Mouse (Mus musculus) hindbrain, embryonic 16.5 days (tissue): ENCODE results near the gene Reps2. TPM values are rescaled to one million over a fixed set of nuclear protein-coding genes. Genes with fewer than 3 reads are reported as not detected.

ENCODE experiments used
- ATAC-seq: fragments of 200-750 bp; cut with Nextera tagmentation; 2 replicates; pipeline ENCODE4 v1.8.0; 2017; ENCODE audit warnings: moderate TSS enrichment, moderate library complexity
- H3K27ac ChIP-seq: fragments of 300-500 bp; sonication (generic); 2 replicates; pipeline ENCODE4 v1.5.1; 2014; ENCODE audit warnings: low read depth, mild to moderate bottlenecking, control low read depth, low read length, moderate library complexity
- H3K27me3 ChIP-seq: fragments of 300-500 bp; sonication (generic); replicated peaks from 2 replicates; pipeline ENCODE4 v1.6.1; 2014; ENCODE audit warnings: low read length; ENCODE audit not compliant: control insufficient read depth, insufficient read depth
- H3K36me3 ChIP-seq: fragments of 300-500 bp; sonication (generic); 2 replicates; pipeline ENCODE4 v1.6.1; 2014; ENCODE audit warnings: mild to moderate bottlenecking, low read length, moderate library complexity, mixed read lengths; ENCODE audit not compliant: control insufficient read depth, insufficient read depth
- H3K4me1 ChIP-seq: fragments of 300-500 bp; sonication (generic); 2 replicates; pipeline ENCODE4 v1.6.1; 2014; ENCODE audit warnings: low read depth, low read length; ENCODE audit not compliant: control insufficient read depth, insufficient read depth
- H3K4me2 ChIP-seq: fragments of 300-500 bp; sonication (generic); 2 replicates; pipeline ENCODE4 v1.6.1; 2014; ENCODE audit warnings: mild to moderate bottlenecking, low read length, control low read depth, moderate library complexity
- H3K4me3 ChIP-seq: fragments of 300-500 bp; sonication (generic); 2 replicates; pipeline ENCODE4 v1.5.1; 2014; ENCODE audit warnings: mild to moderate bottlenecking, low read length, control low read depth, moderate library complexity
- H3K9ac ChIP-seq: fragments of 300-500 bp; sonication (generic); 2 replicates; pipeline ENCODE4 v1.6.1; 2014; ENCODE audit warnings: low read depth, mild to moderate bottlenecking, control low read depth, low read length, moderate library complexity
- H3K9me3 ChIP-seq: fragments of 300-500 bp; sonication (generic); 2 replicates; pipeline ENCODE4 v1.6.1; 2014; ENCODE audit warnings: mild to moderate bottlenecking, low read length, moderate library complexity; ENCODE audit not compliant: control insufficient read depth
- WGBS: fragments of 180-500 bp; shearing (Covaris S2); extraction: QIAGEN DNeasy Blood & Tissue Kit; methylation state at CpG from one replicate; pipeline ENCODE4 v1.1.7; 2014; 5-methylcytosine and 5-hydroxymethylcytosine counted together
- polyA plus RNA-seq: library from polyadenylated mRNA; unstranded; fragments of >200 nt; fragmentation: Nextera tagmentation; extraction: Ambion mirVana; gene quantifications from 2 replicates; pipeline ENCODE4 v1.2.1, GENCODE M21; 2015

Reps2 gene
- polyA plus RNA-seq, 1 experiment from 2014 or later: 2.6 TPM

GRCm38 (mm10) chrX:162363206-162363605 lies 280.2 kb downstream of the Reps2 start:
- Histone ChIP-seq H3K27ac (no peak overlapping the region), H3K9me3 (no peaks in the 10 kb centered on the region), H3K4me2 (no peak overlapping the region), H3K9ac (no peak overlapping the region), H3K4me3 (no peak overlapping the region), H3K27me3 (no peaks in the 10 kb centered on the region), H3K4me1 (no peaks in the 10 kb centered on the region), H3K36me3 (no peaks in the 10 kb centered on the region)
- no peak for ATAC-seq
- WGBS: 62% methylated on average over 2 of the region's 2 CpGs

Other genes with a start within 250 kb of the Reps2 start
- 247 and 258 TPM in 2 replicates for gene Rbbp7, start 116.8 kb upstream of the Reps2 start, polyA plus RNA-seq
- gene Txlng, start 185.8 kb upstream of the Reps2 start, polyA plus RNA-seq: 11.8 and 12.3 TPM in 2 replicates
- 31.4 and 33.7 TPM in 2 replicates for gene Syap1, start 244.8 kb upstream of the Reps2 start, polyA plus RNA-seq